Mouse (Mus musculus) midbrain, embryonic 14.5 days (tissue): Measurements from ENCODE around the gene Pnpla1. TPM values are rescaled to one million over a fixed set of nuclear protein-coding genes. Genes with fewer than 3 reads are reported as not detected.

Experiments used
- ATAC-seq: fragments of 200-750 bp; cut with Nextera tagmentation; 2 replicates; pipeline ENCODE4 v1.8.0; 2017; ENCODE audit warnings: moderate number of reproducible peaks, moderate library complexity; ENCODE audit not compliant: low FRiP score, low TSS enrichment
- DNase-seq: peaks from one replicate; pipeline ENCODE4 v3.0.0-alpha.2; 2015
- H3K27ac ChIP-seq: fragments of 300-500 bp; sonication (generic); replicated peaks from 2 replicates; pipeline ENCODE4 v1.5.1; 2014; ENCODE audit warnings: mild to moderate bottlenecking, low read depth, low read length, moderate library complexity
- H3K27me3 ChIP-seq: fragments of 300-500 bp; sonication (generic); 2 replicates; pipeline ENCODE4 v1.6.1; 2014; ENCODE audit warnings: low read length, control low read depth, mixed read lengths; ENCODE audit not compliant: control insufficient read depth, insufficient read depth
- H3K36me3 ChIP-seq: fragments of 300-500 bp; sonication (generic); 2 replicates; pipeline ENCODE4 v1.6.1; 2014; ENCODE audit warnings: low read length, control low read depth; ENCODE audit not compliant: control insufficient read depth, insufficient read depth
- H3K4me1 ChIP-seq: fragments of 300-500 bp; sonication (generic); 2 replicates; pipeline ENCODE4 v1.6.1; 2014; ENCODE audit warnings: mild to moderate bottlenecking, antibody characterized with exemption, low read length, control low read depth; ENCODE audit not compliant: control insufficient read depth, insufficient read depth
- H3K4me2 ChIP-seq: fragments of 300-500 bp; sonication (generic); 2 replicates; pipeline ENCODE4 v1.6.1; 2014; ENCODE audit warnings: mild to moderate bottlenecking, low read length, moderate library complexity
- H3K4me3 ChIP-seq: fragments of 300-500 bp; sonication (generic); replicated peaks from 2 replicates; pipeline ENCODE4 v1.5.1; 2014; ENCODE audit warnings: low read depth, low read length
- H3K9ac ChIP-seq: fragments of 300-500 bp; sonication (generic); replicated peaks from 2 replicates; pipeline ENCODE4 v1.6.1; 2014; ENCODE audit warnings: mild to moderate bottlenecking, low read length, moderate library complexity
- H3K9me3 ChIP-seq: fragments of 300-500 bp; sonication (generic); 2 replicates; pipeline ENCODE4 v1.6.1; 2016; ENCODE audit warnings: low read length, control low read depth, mixed read lengths; ENCODE audit not compliant: control insufficient read depth
- WGBS: fragments of 180-500 bp; shearing (Covaris S2); extraction: QIAGEN DNeasy Blood & Tissue Kit; methylation state at CpG from one replicate; pipeline ENCODE4 v1.1.7; 2014; 5-methylcytosine and 5-hydroxymethylcytosine counted together
- polyA plus RNA-seq: library from polyadenylated mRNA; unstranded; fragments of >200 nt; fragmentation: Nextera tagmentation; extraction: Ambion mirVana; gene quantifications from 2 replicates; pipeline ENCODE4 v1.2.1, GENCODE M21; 2014

Pnpla1 gene
- polyA plus RNA-seq, 1 experiment from 2014 or later = not detected

DNA sequence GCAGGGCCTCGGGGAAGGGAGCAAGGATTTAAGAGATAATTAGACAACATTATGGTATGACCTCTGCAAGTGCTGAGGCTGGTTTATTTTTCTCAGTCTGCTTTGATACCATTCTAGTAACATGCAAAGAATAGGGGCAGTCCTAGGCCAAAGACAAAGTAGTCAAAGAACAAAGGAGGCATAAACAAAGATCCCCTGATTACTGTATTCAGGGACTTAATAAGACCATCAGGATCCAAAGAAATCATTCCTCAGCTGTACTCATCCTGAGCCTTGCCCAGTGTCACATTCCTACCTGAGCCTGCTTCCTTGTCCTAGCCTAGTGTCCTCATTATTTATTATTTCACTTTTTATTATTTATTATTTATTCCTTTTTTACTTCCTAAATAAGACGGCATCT lies 38.0 kb upstream of the Pnpla1 start:
- DNase-seq = no peak
- Histone ChIP-seq H3K9me3 (no peaks in the 10 kb centered on the region), H3K27ac (no peak overlapping the region), H3K27me3 (no peaks in the 10 kb centered on the region), H3K36me3 (peaks cover 95% of the 10 kb centered on the region), H3K9ac (no peak overlapping the region), H3K4me2 (no peak overlapping the region), H3K4me3 (no peak overlapping the region), H3K4me1 (no peaks in the 10 kb centered on the region)
- 92% methylated on average over 2 of the region's 2 CpGs for WGBS
- ATAC-seq = no peak

DNA sequence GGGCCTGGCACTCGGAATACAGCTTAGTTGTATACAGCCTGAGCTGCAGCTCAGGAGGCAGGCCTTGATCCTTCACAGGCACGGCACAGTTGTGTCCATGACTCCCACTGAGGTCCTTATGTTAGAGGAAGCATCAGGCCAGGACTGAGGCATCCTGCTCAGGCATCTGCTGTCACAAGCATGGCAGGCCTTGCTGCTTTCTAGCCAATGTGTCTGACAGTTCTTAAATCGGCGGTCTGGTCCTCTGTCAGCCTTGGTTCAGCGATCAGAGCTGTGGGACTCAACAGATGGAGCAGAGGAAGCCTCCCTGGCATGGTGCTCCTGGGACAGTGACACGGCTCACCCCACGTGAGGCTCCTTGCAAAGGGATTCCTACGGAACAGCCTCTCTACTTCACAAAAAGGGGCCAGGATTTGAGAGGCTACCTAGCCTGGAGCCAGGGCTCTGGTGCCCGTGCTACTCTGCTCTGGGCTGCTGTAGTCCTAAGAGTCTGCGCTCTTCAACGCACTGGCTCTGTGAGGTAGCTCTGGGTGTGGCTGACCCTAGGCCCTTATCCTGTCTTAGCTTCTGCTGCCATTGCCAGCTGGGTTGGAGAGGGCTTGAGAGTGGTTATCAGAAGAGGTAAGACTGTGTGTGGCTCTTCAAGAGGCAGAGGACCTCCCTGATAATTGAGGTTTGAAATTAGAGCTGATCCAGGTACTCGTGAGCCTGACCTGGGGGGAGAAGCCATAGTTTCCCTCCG lies 35.0 kb upstream of the Pnpla1 start:
- ATAC-seq = no peak
- 91% methylated on average over 13 of the region's 13 CpGs for WGBS
- H3K36me3 ChIP-seq = peaks cover 92% of the 10 kb centered on the region

DNA sequence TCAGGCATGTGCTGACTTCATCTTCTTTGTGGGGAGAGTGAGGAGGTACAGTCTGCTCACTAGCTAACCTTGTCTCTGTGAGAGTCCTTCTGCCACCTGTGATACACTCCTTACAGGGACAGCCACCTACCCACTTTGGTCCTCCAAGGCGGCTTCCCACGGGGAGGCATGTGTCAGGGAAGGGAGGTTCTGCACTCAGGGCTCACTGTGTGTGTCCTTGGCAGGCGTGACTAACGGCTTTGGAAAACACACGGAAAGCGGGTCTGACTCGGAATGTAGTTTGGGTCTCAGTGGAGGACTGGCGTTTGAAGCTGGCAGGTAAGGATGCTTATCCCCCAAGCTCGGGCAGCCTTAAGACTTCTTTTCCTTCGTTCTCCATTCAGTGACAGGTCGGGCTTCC lies 34.5 kb upstream of the Pnpla1 start:
- no peak overlapping the region for H3K27ac ChIP-seq
- H3K4me1 ChIP-seq = no peaks in the 10 kb centered on the region
- 70% methylated on average over 11 of the region's 11 CpGs for WGBS
- no peak overlapping the region for H3K4me3 ChIP-seq
- no peak overlapping the region for H3K9ac ChIP-seq
- ATAC-seq (no peak), DNase-seq (no peak)
- H3K36me3 ChIP-seq = peaks cover 92% of the 10 kb centered on the region
- H3K9me3 ChIP-seq = no peaks in the 10 kb centered on the region
- H3K27me3 ChIP-seq = no peaks in the 10 kb centered on the region
- H3K4me2 ChIP-seq = no peak overlapping the region

More for the DNA sequence above, 35.0 kb upstream of the Pnpla1 start:
- Histone ChIP-seq H3K9ac (no peak overlapping the region), H3K27me3 (no peaks in the 10 kb centered on the region), H3K4me2 (no peak overlapping the region), H3K9me3 (no peaks in the 10 kb centered on the region), H3K27ac (no peak overlapping the region), H3K4me3 (no peak overlapping the region), H3K4me1 (no peaks in the 10 kb centered on the region)
- DNase-seq = no peak

DNA sequence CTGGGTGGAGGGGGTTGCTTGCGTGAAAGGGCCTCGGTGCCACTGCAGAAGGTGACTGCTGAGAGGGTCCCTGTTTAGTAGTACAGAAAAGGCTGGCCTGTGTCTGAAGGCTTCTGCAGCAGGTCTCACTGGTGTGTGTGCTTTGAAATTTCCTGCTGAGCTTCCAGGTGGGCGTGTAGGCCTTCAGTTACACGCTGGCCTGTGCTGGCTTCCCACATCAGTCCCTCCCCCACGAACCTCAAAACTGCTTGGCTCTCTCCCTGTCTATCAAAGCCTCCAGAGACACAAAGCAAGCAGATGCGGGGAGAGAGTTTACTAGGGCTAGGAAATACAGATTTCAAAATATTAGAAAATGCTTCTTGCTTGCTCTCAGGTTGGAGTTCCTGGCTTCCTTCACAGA lies 33.3 kb upstream of the Pnpla1 start:
- WGBS = 85% methylated on average over 6 of the region's 6 CpGs
- H3K36me3 ChIP-seq = peaks cover 91% of the 10 kb centered on the region

DNA sequence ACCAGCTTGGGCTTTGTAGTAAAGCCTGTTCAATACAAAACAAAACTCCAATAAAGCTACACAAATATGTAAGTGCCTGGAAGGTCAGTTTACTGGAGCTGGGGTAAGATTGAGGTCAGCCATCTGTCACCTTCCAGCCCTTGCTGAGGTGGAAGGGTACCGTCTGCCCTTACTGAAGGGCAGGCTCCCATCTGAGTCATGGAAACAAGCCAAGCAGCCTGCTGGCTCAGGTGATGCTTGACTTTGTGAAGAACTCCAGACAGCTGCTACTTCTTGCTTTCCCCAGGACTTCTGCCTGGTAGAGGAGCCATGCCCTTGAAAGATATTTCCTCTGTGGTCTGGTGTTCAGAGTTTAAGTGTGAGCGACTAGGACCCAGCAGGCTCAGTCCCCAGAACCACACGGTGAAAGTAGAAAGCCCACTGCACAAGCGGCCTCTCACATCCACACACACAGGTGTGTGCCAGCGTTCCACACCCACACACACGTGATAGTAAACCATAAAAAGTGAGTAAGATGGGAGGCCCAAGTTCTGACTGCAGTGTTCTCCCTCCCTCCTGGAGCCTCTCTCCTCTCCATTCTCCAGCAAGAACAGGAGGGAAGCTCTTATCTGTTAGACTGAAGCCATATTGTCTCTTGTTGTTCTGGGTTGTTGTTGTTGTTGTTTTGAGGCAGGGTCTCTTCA lies 32.7 kb upstream of the Pnpla1 start:
- no peaks in the 10 kb centered on the region for H3K9me3 ChIP-seq
- WGBS = 93% methylated on average over 6 of the region's 6 CpGs
- peaks cover 92% of the 10 kb centered on the region for H3K36me3 ChIP-seq
- no peak overlapping the region for H3K9ac ChIP-seq
- no peak overlapping the region for H3K4me2 ChIP-seq
- no peaks in the 10 kb centered on the region for H3K27me3 ChIP-seq
- H3K27ac ChIP-seq = no peak overlapping the region
- H3K4me1 ChIP-seq = no peaks in the 10 kb centered on the region
- DNase-seq (no peak), ATAC-seq (no peak)
- no peak overlapping the region for H3K4me3 ChIP-seq

More for the DNA sequence above, 33.3 kb upstream of the Pnpla1 start:
- H3K4me3 ChIP-seq = no peak overlapping the region
- H3K27me3 ChIP-seq = no peaks in the 10 kb centered on the region
- ATAC-seq (no peak), DNase-seq (no peak)
- H3K9me3 ChIP-seq = no peaks in the 10 kb centered on the region
- no peaks in the 10 kb centered on the region for H3K4me1 ChIP-seq
- no peak overlapping the region for H3K27ac ChIP-seq
- H3K9ac ChIP-seq = no peak overlapping the region
- no peak overlapping the region for H3K4me2 ChIP-seq

DNA sequence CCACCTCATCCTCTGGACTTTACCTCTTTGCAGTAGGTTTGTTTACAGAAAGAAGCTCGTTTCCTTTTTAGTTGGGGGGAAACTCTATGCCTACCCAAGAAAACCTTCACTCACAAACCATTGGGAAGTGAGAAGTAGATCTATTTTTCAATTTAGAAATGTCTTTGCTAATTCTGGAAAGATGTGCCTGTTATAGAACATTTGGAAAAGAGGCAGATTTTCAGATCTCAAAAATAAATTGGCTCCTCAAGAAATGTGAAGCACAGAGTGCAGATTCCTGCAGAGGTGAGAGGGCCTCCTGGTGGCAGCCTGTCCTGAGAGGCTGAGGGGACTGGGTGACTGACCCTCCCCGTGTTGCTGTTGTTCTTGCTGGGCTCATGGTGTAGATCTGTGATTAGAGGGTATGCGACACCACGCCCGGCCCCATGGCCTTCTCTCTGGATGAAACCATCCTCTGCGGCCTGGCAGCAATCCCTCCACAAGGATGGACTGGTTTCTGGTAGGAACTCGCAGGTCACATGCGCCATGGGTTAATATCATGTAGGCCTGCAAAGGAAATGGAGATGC lies 30.5 kb upstream of the Pnpla1 start:
- 96% methylated on average over 8 of the region's 8 CpGs for WGBS
- no peak for DNase-seq
- no peak for ATAC-seq

DNA sequence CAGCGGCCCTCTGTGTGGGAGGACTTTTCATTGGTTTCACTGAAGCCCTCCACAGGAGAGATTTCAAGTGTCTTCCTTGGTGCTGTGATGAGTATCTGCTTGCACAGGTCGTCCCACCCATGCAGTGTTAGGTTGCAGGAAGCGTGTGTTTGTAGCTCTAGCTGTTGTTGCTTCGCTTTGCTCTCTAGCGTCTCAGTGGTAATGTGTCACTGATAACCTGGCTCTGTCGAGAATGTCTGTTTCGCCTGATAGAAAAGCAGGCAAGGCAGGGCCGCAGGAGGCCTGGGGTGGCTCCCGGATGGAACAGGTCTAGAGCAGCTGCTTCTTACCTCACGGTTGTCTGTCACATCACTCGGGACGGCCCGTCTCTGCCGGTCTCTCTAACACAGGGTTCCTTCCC lies 29.1 kb upstream of the Pnpla1 start:
- Histone ChIP-seq H3K27ac (no peak overlapping the region), H3K9me3 (no peaks in the 10 kb centered on the region), H3K36me3 (peaks cover 87% of the 10 kb centered on the region), H3K4me3 (no peak overlapping the region), H3K4me1 (no peaks in the 10 kb centered on the region), H3K27me3 (no peaks in the 10 kb centered on the region), H3K4me2 (no peak overlapping the region), H3K9ac (no peak overlapping the region)
- 86% methylated on average over 14 of the region's 14 CpGs for WGBS
- DNase-seq (no peak), ATAC-seq (no peak)

More for the DNA sequence above, 30.5 kb upstream of the Pnpla1 start:
- H3K4me2 ChIP-seq = no peak overlapping the region
- H3K9me3 ChIP-seq = no peaks in the 10 kb centered on the region
- no peak overlapping the region for H3K9ac ChIP-seq
- H3K36me3 ChIP-seq = peaks cover 92% of the 10 kb centered on the region
- H3K4me1 ChIP-seq = no peaks in the 10 kb centered on the region
- no peak overlapping the region for H3K27ac ChIP-seq
- no peak overlapping the region for H3K4me3 ChIP-seq
- H3K27me3 ChIP-seq = no peaks in the 10 kb centered on the region

DNA sequence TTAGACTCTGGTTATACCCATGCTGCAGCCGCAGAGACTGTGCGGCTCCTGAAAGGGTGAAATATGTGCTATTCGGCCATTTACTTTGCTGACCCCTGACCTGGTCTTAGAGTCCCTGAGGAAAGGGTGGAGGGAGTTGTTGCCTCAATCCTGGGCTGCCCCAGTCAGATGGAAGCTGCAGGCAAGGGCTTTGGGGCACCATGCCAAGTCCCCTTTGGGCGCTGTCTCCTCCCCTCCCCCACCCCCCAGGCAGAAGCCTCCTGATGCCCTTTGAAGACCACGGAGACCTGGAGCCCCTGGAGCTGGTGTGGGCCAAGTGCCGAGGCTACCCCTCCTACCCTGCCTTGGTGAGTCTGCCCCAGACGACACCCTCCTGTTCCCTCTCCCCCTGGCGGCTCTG lies 27.1 kb upstream of the Pnpla1 start:
- WGBS = 86% methylated on average over 8 of the region's 8 CpGs
- no peaks in the 10 kb centered on the region for H3K4me1 ChIP-seq
- H3K4me3 ChIP-seq = no peak overlapping the region
- no peak overlapping the region for H3K27ac ChIP-seq
- H3K9ac ChIP-seq = no peak overlapping the region
- no peak overlapping the region for H3K4me2 ChIP-seq
- H3K36me3 ChIP-seq = peaks cover 78% of the 10 kb centered on the region
- DNase-seq = no peak
- ATAC-seq = no peak
- H3K27me3 ChIP-seq = no peaks in the 10 kb centered on the region
- no peaks in the 10 kb centered on the region for H3K9me3 ChIP-seq
